Mouse (Mus musculus): ENCODE measurements at regions not wholly inside any gene's neighbourhood (a gene's known extent, or its start where the extent isn't known, plus 50 kb on each side); places are given as distances from the start of the nearest gene placed in this dataset.

- WGBS = 84% methylated on average over 8 of the region's 8 CpGs
- Histone ChIP-seq H3K27ac (ENCODE audit: low read length) (no peak overlapping the region), H3K4me2 (ENCODE audit: low read depth, low read length) (no peak overlapping the region), H3K36me3 (ENCODE audit: control insufficient read depth, insufficient read depth, low read length) (no peaks in the 10 kb centered on the region), H3K9ac (ENCODE audit: low read length) (no peak overlapping the region), H3K4me1 (ENCODE audit: control insufficient read depth, insufficient read depth, low read length) (no peaks in the 10 kb centered on the region), H3K9me3 (replicated peaks; ENCODE audit: control insufficient read depth, low read length) (no peaks in the 10 kb centered on the region), H3K4me3 (replicated peaks; ENCODE audit: low read length) (no peak overlapping the region), H3K27me3 (ENCODE audit: control insufficient read depth, insufficient read depth, low read length) (no peaks in the 10 kb centered on the region)
- no peak for ATAC-seq (ENCODE audit: insufficient read depth, low FRiP score)
Measured at GRCm38 (mm10) chr3:148555324-148555723, 435.0 kb downstream of the Adgrl2 start.

- H3K9me3 ChIP-seq (replicated peaks; ENCODE audit: control insufficient read depth, low read length) = no peaks in the 10 kb centered on the region
- no peak overlapping the region for H3K9ac ChIP-seq (ENCODE audit: low read length)
Measured at GRCm38 (mm10) chr3:148550716-148551115, 439.6 kb downstream of the Adgrl2 start.

GRCm38 (mm10) chr3:148544929-148545328, 445.4 kb downstream of the Adgrl2 start:
- Histone ChIP-seq H3K9ac (ENCODE audit: low read length) (no peak overlapping the region), H3K4me3 (replicated peaks; ENCODE audit: low read length) (no peak overlapping the region), H3K4me2 (ENCODE audit: low read depth, low read length) (no peak overlapping the region), H3K9me3 (replicated peaks; ENCODE audit: control insufficient read depth, low read length) (no peaks in the 10 kb centered on the region), H3K27me3 (ENCODE audit: control insufficient read depth, insufficient read depth, low read length) (no peaks in the 10 kb centered on the region), H3K36me3 (ENCODE audit: control insufficient read depth, insufficient read depth, low read length) (no peaks in the 10 kb centered on the region), H3K4me1 (ENCODE audit: control insufficient read depth, insufficient read depth, low read length) (no peaks in the 10 kb centered on the region), H3K27ac (ENCODE audit: low read length) (no peak overlapping the region)
- WGBS = 79% methylated on average over 6 of the region's 6 CpGs
- ATAC-seq (ENCODE audit: insufficient read depth, low FRiP score) = no peak

More at GRCm38 (mm10) chr3:148550716-148551115, 439.6 kb downstream of the Adgrl2 start:
- H3K4me3 ChIP-seq (replicated peaks; ENCODE audit: low read length) = no peak overlapping the region
- H3K27me3 ChIP-seq (ENCODE audit: control insufficient read depth, insufficient read depth, low read length) = no peaks in the 10 kb centered on the region
- WGBS = 86% methylated on average over 2 of the region's 2 CpGs
- H3K4me1 ChIP-seq (ENCODE audit: control insufficient read depth, insufficient read depth, low read length) = no peaks in the 10 kb centered on the region
- H3K4me2 ChIP-seq (ENCODE audit: low read depth, low read length) = no peak overlapping the region
- no peaks in the 10 kb centered on the region for H3K36me3 ChIP-seq (ENCODE audit: control insufficient read depth, insufficient read depth, low read length)
- no peak for ATAC-seq (ENCODE audit: insufficient read depth, low FRiP score)
- no peak overlapping the region for H3K27ac ChIP-seq (ENCODE audit: low read length)

GRCm38 (mm10) chr3:148542217-148542616, 448.1 kb downstream of the Adgrl2 start:
- Histone ChIP-seq H3K9ac (ENCODE audit: low read length) (no peak overlapping the region), H3K9me3 (replicated peaks; ENCODE audit: control insufficient read depth, low read length) (no peaks in the 10 kb centered on the region), H3K4me1 (ENCODE audit: control insufficient read depth, insufficient read depth, low read length) (no peaks in the 10 kb centered on the region), H3K27me3 (ENCODE audit: control insufficient read depth, insufficient read depth, low read length) (no peaks in the 10 kb centered on the region), H3K36me3 (ENCODE audit: control insufficient read depth, insufficient read depth, low read length) (no peaks in the 10 kb centered on the region), H3K4me2 (ENCODE audit: low read depth, low read length) (no peak overlapping the region), H3K4me3 (replicated peaks; ENCODE audit: low read length) (no peak overlapping the region), H3K27ac (ENCODE audit: low read length) (no peak overlapping the region)
- no peak for ATAC-seq (ENCODE audit: insufficient read depth, low FRiP score)
- 87% methylated on average over 5 of the region's 5 CpGs for whole genome bisulfite sequencing

- no peak overlapping the region for H3K4me2 ChIP-seq (ENCODE audit: low read depth, low read length)
- H3K4me1 ChIP-seq (ENCODE audit: control insufficient read depth, insufficient read depth, low read length) = no peaks in the 10 kb centered on the region
- 68% methylated on average over 4 of the region's 4 CpGs for WGBS
- no peak overlapping the region for H3K27ac ChIP-seq (ENCODE audit: low read length)
- H3K9ac ChIP-seq (ENCODE audit: low read length) = no peak overlapping the region
- H3K27me3 ChIP-seq (ENCODE audit: control insufficient read depth, insufficient read depth, low read length) = no peaks in the 10 kb centered on the region
- no peaks in the 10 kb centered on the region for H3K36me3 ChIP-seq (ENCODE audit: control insufficient read depth, insufficient read depth, low read length)
- no peak overlapping the region for H3K4me3 ChIP-seq (replicated peaks; ENCODE audit: low read length)
- ATAC-seq (ENCODE audit: insufficient read depth, low FRiP score) = no peak
- H3K9me3 ChIP-seq (replicated peaks; ENCODE audit: control insufficient read depth, low read length) = no peaks in the 10 kb centered on the region
Measured at GRCm38 (mm10) chr3:148537669-148538271, 452.6 kb downstream of the Adgrl2 start.

- WGBS = 78% methylated on average over 2 of the region's 2 CpGs
- H3K4me2 ChIP-seq (ENCODE audit: low read depth, low read length) = no peak overlapping the region
- H3K9me3 ChIP-seq (replicated peaks; ENCODE audit: control insufficient read depth, low read length) = no peaks in the 10 kb centered on the region
- H3K27ac ChIP-seq (ENCODE audit: low read length) = no peak overlapping the region
- no peaks in the 10 kb centered on the region for H3K36me3 ChIP-seq (ENCODE audit: control insufficient read depth, insufficient read depth, low read length)
- no peaks in the 10 kb centered on the region for H3K27me3 ChIP-seq (ENCODE audit: control insufficient read depth, insufficient read depth, low read length)
- no peaks in the 10 kb centered on the region for H3K4me1 ChIP-seq (ENCODE audit: control insufficient read depth, insufficient read depth, low read length)
- H3K9ac ChIP-seq (ENCODE audit: low read length) = no peak overlapping the region
- ATAC-seq (ENCODE audit: insufficient read depth, low FRiP score) = no peak
- no peak overlapping the region for H3K4me3 ChIP-seq (replicated peaks; ENCODE audit: low read length)
Measured at GRCm38 (mm10) chr3:148529893-148530292, 460.5 kb downstream of the Adgrl2 start.

GRCm38 (mm10) chr3:148510381-148510780, 480.0 kb downstream of the Adgrl2 start:
- Histone ChIP-seq H3K36me3 (ENCODE audit: control insufficient read depth, insufficient read depth, low read length) (no peaks in the 10 kb centered on the region), H3K9ac (ENCODE audit: low read length) (no peak overlapping the region), H3K9me3 (replicated peaks; ENCODE audit: control insufficient read depth, low read length) (no peaks in the 10 kb centered on the region), H3K27me3 (ENCODE audit: control insufficient read depth, insufficient read depth, low read length) (no peaks in the 10 kb centered on the region), H3K4me2 (ENCODE audit: low read depth, low read length) (no peak overlapping the region), H3K4me1 (ENCODE audit: control insufficient read depth, insufficient read depth, low read length) (no peaks in the 10 kb centered on the region), H3K4me3 (replicated peaks; ENCODE audit: low read length) (no peak overlapping the region), H3K27ac (ENCODE audit: low read length) (no peak overlapping the region)
- WGBS = 78% methylated on average over 5 of the region's 5 CpGs
- no peak for ATAC-seq (ENCODE audit: insufficient read depth, low FRiP score)

GRCm38 (mm10) chr3:148504928-148505327, 485.4 kb downstream of the Adgrl2 start:
- no peak overlapping the region for H3K9ac ChIP-seq (ENCODE audit: low read length)
- H3K9me3 ChIP-seq (replicated peaks; ENCODE audit: control insufficient read depth, low read length) = no peaks in the 10 kb centered on the region
- ATAC-seq (ENCODE audit: insufficient read depth, low FRiP score) = no peak
- no peak overlapping the region for H3K27ac ChIP-seq (ENCODE audit: low read length)
- H3K4me2 ChIP-seq (ENCODE audit: low read depth, low read length) = no peak overlapping the region
- H3K4me3 ChIP-seq (replicated peaks; ENCODE audit: low read length) = no peak overlapping the region
- H3K27me3 ChIP-seq (ENCODE audit: control insufficient read depth, insufficient read depth, low read length) = no peaks in the 10 kb centered on the region
- no peaks in the 10 kb centered on the region for H3K36me3 ChIP-seq (ENCODE audit: control insufficient read depth, insufficient read depth, low read length)
- H3K4me1 ChIP-seq (ENCODE audit: control insufficient read depth, insufficient read depth, low read length) = no peaks in the 10 kb centered on the region
- 90% methylated on average over 2 of the region's 2 CpGs for WGBS

- H3K27me3 ChIP-seq (ENCODE audit: control insufficient read depth, insufficient read depth, low read length) = no peaks in the 10 kb centered on the region
- H3K4me3 ChIP-seq (replicated peaks; ENCODE audit: low read length) = no peak overlapping the region
- no peak overlapping the region for H3K27ac ChIP-seq (ENCODE audit: low read length)
- no peak overlapping the region for H3K9ac ChIP-seq (ENCODE audit: low read length)
- H3K36me3 ChIP-seq (ENCODE audit: control insufficient read depth, insufficient read depth, low read length) = no peaks in the 10 kb centered on the region
- H3K4me1 ChIP-seq (ENCODE audit: control insufficient read depth, insufficient read depth, low read length) = no peaks in the 10 kb centered on the region
- WGBS = 64% methylated on average over 1 of the region's 1 CpGs
- H3K4me2 ChIP-seq (ENCODE audit: low read depth, low read length) = no peak overlapping the region
- H3K9me3 ChIP-seq (replicated peaks; ENCODE audit: control insufficient read depth, low read length) = no peaks in the 10 kb centered on the region
- ATAC-seq (ENCODE audit: insufficient read depth, low FRiP score) = no peak
Measured at GRCm38 (mm10) chr3:148503432-148503831, 486.9 kb downstream of the Adgrl2 start.
